Mouse (Mus musculus) hindbrain, embryonic 14.5 days (tissue): Measurements from ENCODE around the gene Zbtb20. TPM values are rescaled to one million over a fixed set of nuclear protein-coding genes. Genes with fewer than 3 reads are reported as not detected.

Experiments
- ATAC-seq: fragments of 200-750 bp; cut with Nextera tagmentation; 2 replicates; pipeline ENCODE4 v1.8.0; 2017; ENCODE audit warnings: moderate number of reproducible peaks, mild to moderate bottlenecking, moderate TSS enrichment, moderate library complexity; ENCODE audit not compliant: low FRiP score
- DNase-seq: peaks from one replicate; pipeline ENCODE4 v3.0.0-alpha.2; 2015; ENCODE audit warnings: low spot score
- H3K27ac ChIP-seq: fragments of 300-500 bp; sonication (generic); 2 replicates; pipeline ENCODE4 v1.5.1; 2014; ENCODE audit warnings: mild to moderate bottlenecking, moderate library complexity
- H3K27me3 ChIP-seq: fragments of 300-500 bp; sonication (generic); 2 replicates; pipeline ENCODE4 v1.6.1; 2014; ENCODE audit warnings: mild to moderate bottlenecking, low read length, mixed read lengths; ENCODE audit not compliant: control insufficient read depth, insufficient read depth
- H3K36me3 ChIP-seq: fragments of 300-500 bp; sonication (generic); replicated peaks from 2 replicates; pipeline ENCODE4 v1.6.1; 2014; ENCODE audit not compliant: control insufficient read depth, insufficient read depth
- H3K4me1 ChIP-seq: fragments of 300-500 bp; sonication (generic); replicated peaks from 2 replicates; pipeline ENCODE4 v1.6.1; 2014; ENCODE audit warnings: antibody characterized with exemption, low read length, mixed read lengths; ENCODE audit not compliant: control insufficient read depth, insufficient read depth
- H3K4me2 ChIP-seq: fragments of 300-500 bp; sonication (generic); replicated peaks from 2 replicates; pipeline ENCODE4 v1.6.1; 2014; ENCODE audit warnings: mild to moderate bottlenecking, moderate library complexity
- H3K4me3 ChIP-seq: fragments of 300-500 bp; sonication (generic); replicated peaks from 2 replicates; pipeline ENCODE4 v1.5.1; 2014; ENCODE audit warnings: mild to moderate bottlenecking, low read length
- H3K9ac ChIP-seq: fragments of 300-500 bp; sonication (generic); 2 replicates; pipeline ENCODE4 v1.6.1; 2014
- H3K9me3 ChIP-seq: fragments of 300-500 bp; sonication (generic); 2 replicates; pipeline ENCODE4 v1.6.1; 2016; ENCODE audit warnings: low read length; ENCODE audit not compliant: control insufficient read depth
- WGBS: fragments of 180-500 bp; shearing (Covaris S2); extraction: QIAGEN DNeasy Blood & Tissue Kit; methylation state at CpG from one replicate; pipeline ENCODE4 v1.1.7; 2014; 5-methylcytosine and 5-hydroxymethylcytosine counted together
- polyA plus RNA-seq: library from polyadenylated mRNA; unstranded; fragments of >200 nt; fragmentation: Nextera tagmentation; extraction: Ambion mirVana; gene quantifications from 2 replicates; pipeline ENCODE4 v1.2.1, GENCODE M21; 2014

Zbtb20 gene
- polyA plus RNA-seq, 1 experiment from 2014 or later, result 49.7 TPM

GRCm38 (mm10) chr16:43363751-43364515 is 488.3 kb downstream of the Zbtb20 start:
- no peaks in the 10 kb centered on the region for H3K4me1 ChIP-seq
- H3K4me2 ChIP-seq, result no peak overlapping the region
- ATAC-seq (no peak), DNase-seq (no peak)
- H3K4me3 ChIP-seq, result no peak overlapping the region
- peak overlapping the region; percentile 32; the same call in 1 of the 2 replicates for H3K27ac ChIP-seq
- WGBS, result 37% methylated on average over 7 of the region's 7 CpGs
- H3K36me3 ChIP-seq, result no peaks in the 10 kb centered on the region
- H3K9ac ChIP-seq, result no peak overlapping the region; the same call in 1 of the 2 replicates
- H3K27me3 ChIP-seq, result no peaks in the 10 kb centered on the region
- H3K9me3 ChIP-seq, result no peaks in the 10 kb centered on the region

GRCm38 (mm10) chr16:43364516-43364910 is 488.8 kb downstream of the Zbtb20 start:
- H3K4me2 ChIP-seq, result no peak overlapping the region
- 90% methylated on average over 6 of the region's 6 CpGs for WGBS
- no peak overlapping the region for H3K9ac ChIP-seq
- H3K36me3 ChIP-seq, result no peaks in the 10 kb centered on the region
- H3K27me3 ChIP-seq, result no peaks in the 10 kb centered on the region
- ATAC-seq (no peak), DNase-seq (no peak)
- no peak overlapping the region for H3K4me3 ChIP-seq
- no peak overlapping the region for H3K27ac ChIP-seq
- H3K9me3 ChIP-seq, result no peaks in the 10 kb centered on the region
- no peaks in the 10 kb centered on the region for H3K4me1 ChIP-seq

GRCm38 (mm10) chr16:43365277-43365676 is 489.6 kb downstream of the Zbtb20 start:
- Histone ChIP-seq H3K4me2 (no peak overlapping the region), H3K27me3 (no peaks in the 10 kb centered on the region), H3K9me3 (no peaks in the 10 kb centered on the region), H3K27ac (no peak overlapping the region), H3K36me3 (no peaks in the 10 kb centered on the region), H3K9ac (no peak overlapping the region), H3K4me1 (no peaks in the 10 kb centered on the region), H3K4me3 (no peak overlapping the region)
- DNase-seq, result no peak
- ATAC-seq, result no peak
- 90% methylated on average over 3 of the region's 3 CpGs for WGBS

GRCm38 (mm10) chr16:43370496-43371020 is 494.9 kb downstream of the Zbtb20 start:
- H3K27ac ChIP-seq, result no peak overlapping the region
- H3K36me3 ChIP-seq, result no peaks in the 10 kb centered on the region
- WGBS, result 91% methylated on average over 3 of the region's 3 CpGs
- no peak overlapping the region for H3K4me3 ChIP-seq
- no peak overlapping the region for H3K9ac ChIP-seq
- no peaks in the 10 kb centered on the region for H3K4me1 ChIP-seq
- H3K4me2 ChIP-seq, result no peak overlapping the region
- H3K9me3 ChIP-seq, result no peaks in the 10 kb centered on the region
- H3K27me3 ChIP-seq, result no peaks in the 10 kb centered on the region
- no peak for ATAC-seq
- DNase-seq, result no peak

GRCm38 (mm10) chr16:43376782-43377181 is 501.1 kb downstream of the Zbtb20 start:
- no peak overlapping the region for H3K4me2 ChIP-seq
- 77% methylated on average over 6 of the region's 6 CpGs for WGBS
- DNase-seq (no peak), ATAC-seq (no peak)
- H3K36me3 ChIP-seq, result no peaks in the 10 kb centered on the region
- no peak overlapping the region for H3K9ac ChIP-seq
- no peaks in the 10 kb centered on the region for H3K9me3 ChIP-seq
- H3K27me3 ChIP-seq, result no peaks in the 10 kb centered on the region
- H3K4me1 ChIP-seq, result no peaks in the 10 kb centered on the region
- H3K4me3 ChIP-seq, result no peak overlapping the region
- H3K27ac ChIP-seq, result no peak overlapping the region

- H3K9me3 ChIP-seq, result no peaks in the 10 kb centered on the region
- H3K27ac ChIP-seq, result no peak overlapping the region
- no peaks in the 10 kb centered on the region for H3K36me3 ChIP-seq
- H3K9ac ChIP-seq, result no peak overlapping the region
- no peaks in the 10 kb centered on the region for H3K27me3 ChIP-seq
- H3K4me3 ChIP-seq, result no peak overlapping the region
- DNase-seq (no peak), ATAC-seq (no peak)
- H3K4me2 ChIP-seq, result no peak overlapping the region
- WGBS, result 95% methylated on average over 7 of the region's 7 CpGs
- no peaks in the 10 kb centered on the region for H3K4me1 ChIP-seq
Measured at GRCm38 (mm10) chr16:43379351-43380325, 504.0 kb downstream of the Zbtb20 start.

GRCm38 (mm10) chr16:43381183-43381582 is 505.5 kb downstream of the Zbtb20 start:
- H3K27me3 ChIP-seq, result no peaks in the 10 kb centered on the region
- 86% methylated on average over 2 of the region's 2 CpGs for WGBS
- H3K9me3 ChIP-seq, result no peaks in the 10 kb centered on the region
- no peak for DNase-seq
- H3K4me1 ChIP-seq, result no peaks in the 10 kb centered on the region
- no peak overlapping the region for H3K4me2 ChIP-seq
- no peak overlapping the region for H3K9ac ChIP-seq
- no peaks in the 10 kb centered on the region for H3K36me3 ChIP-seq
- H3K27ac ChIP-seq, result no peak overlapping the region
- no peak for ATAC-seq
- no peak overlapping the region for H3K4me3 ChIP-seq

- Histone ChIP-seq H3K9me3 (no peaks in the 10 kb centered on the region), H3K27me3 (no peaks in the 10 kb centered on the region)
Measured at GRCm38 (mm10) chr16:43383149-43383740, 507.6 kb downstream of the Zbtb20 start.

More at GRCm38 (mm10) chr16:43383149-43383740, 507.6 kb downstream of the Zbtb20 start:
- Histone ChIP-seq H3K4me2 (no peak overlapping the region), H3K36me3 (no peaks in the 10 kb centered on the region), H3K27ac (no peak overlapping the region), H3K4me1 (no peaks in the 10 kb centered on the region), H3K9ac (no peak overlapping the region), H3K4me3 (no peak overlapping the region)
- ATAC-seq (no peak), DNase-seq (no peak)
- WGBS, result 84% methylated on average over 7 of the region's 7 CpGs
